Mouse (Mus musculus): ENCODE measurements around the gene Xndc1. TPM values are rescaled to one million over a fixed set of nuclear protein-coding genes. Genes with fewer than 3 reads are reported as not detected.
"Not testable (repeated sequence)": the region's sequence is repeated elsewhere in the genome, so short reads cannot be mapped to it uniquely, and the experiment has no call there.

Xndc1 gene
- 33.9 and 39.0 TPM in 2 replicates for polyA plus RNA-seq (2015; fragmentation: Nextera tagmentation; extraction: Ambion mirVana)

- peak within 1 kb of the TSS; percentile 73 for H3K9ac ChIP-seq
- WGBS = under 1% methylated on average over 56 of the region's 56 CpGs
Observed at GRCm38 (mm10) chr7:102065046-102065891, at the start of gene Xndc1, which contains the start of the genes Rnf121 and Xntrpc. Gene Xndc1, plus strand, starts transcription at chr7:102065511. Gene Rnf121, minus strand, starts transcription at chr7:102065469. Gene Xntrpc, plus strand, starts transcription at chr7:102065713.

GRCm38 (mm10) chr7:102016936-102017335, 48.4 kb upstream of the Xndc1 start:
- H3K9ac ChIP-seq = no peak overlapping the region
- ATAC-seq (replicated peaks; ENCODE audit: low FRiP score) = no peak
- H3K36me3 ChIP-seq = peaks cover 98% of the 10 kb centered on the region
- WGBS = 83% methylated on average over 4 of the region's 4 CpGs
- no peaks in the 10 kb centered on the region for H3K27me3 ChIP-seq
- H3K4me1 ChIP-seq = no peaks in the 10 kb centered on the region
- no peaks in the 10 kb centered on the region for H3K9me3 ChIP-seq (replicated peaks)
- H3K4me2 ChIP-seq = no peak overlapping the region
- no peak overlapping the region for H3K27ac ChIP-seq
- no peak overlapping the region for H3K4me3 ChIP-seq (replicated peaks)

More at GRCm38 (mm10) chr7:102065046-102065891, at the start of gene Xndc1, which contains the start of the genes Rnf121 and Xntrpc:
- Histone ChIP-seq H3K36me3 (peaks cover 14% of the 10 kb centered on the region; the same call in 1 of the 2 replicates), H3K4me2 (peak within 1 kb of the TSS; percentile 68), H3K4me3 (replicated peaks) (peak within 1 kb of the TSS; percentile 82), H3K27ac (peak within 1 kb of the TSS; percentile 92), H3K27me3 (no peaks in the 10 kb centered on the region), H3K9me3 (replicated peaks) (no peaks in the 10 kb centered on the region), H3K4me1 (peaks cover 35% of the 10 kb centered on the region)
- peak; percentile 99 for ATAC-seq (replicated peaks; ENCODE audit: low FRiP score)

DNA sequence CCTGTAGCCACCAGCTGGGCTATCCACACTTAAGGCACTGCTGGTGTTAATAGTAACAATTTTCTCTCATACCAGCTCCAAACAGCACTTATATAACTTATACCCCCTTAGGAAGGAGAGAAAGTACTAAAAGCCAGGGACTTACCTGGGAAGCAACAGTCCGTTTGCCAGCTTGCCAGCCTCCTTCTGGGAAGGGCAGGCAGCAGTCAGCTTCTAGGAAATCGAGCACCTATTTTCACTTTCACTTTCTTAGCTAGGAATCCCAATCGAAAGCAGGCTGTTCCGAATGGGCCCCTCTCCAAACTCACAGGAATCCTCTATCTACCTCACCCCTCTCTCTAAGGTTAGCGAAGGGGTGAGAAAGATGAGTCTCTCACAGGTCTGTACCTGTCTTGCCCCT, 47.9 kb upstream of the Xndc1 start:
- Histone ChIP-seq H3K36me3 (peaks cover 98% of the 10 kb centered on the region), H3K4me3 (replicated peaks) (no peak overlapping the region), H3K9ac (no peak overlapping the region), H3K27ac (no peak overlapping the region), H3K4me1 (no peaks in the 10 kb centered on the region), H3K4me2 (no peak overlapping the region), H3K9me3 (replicated peaks) (no peaks in the 10 kb centered on the region), H3K27me3 (no peaks in the 10 kb centered on the region)
- ATAC-seq (replicated peaks; ENCODE audit: low FRiP score) = no peak
- WGBS = 80% methylated on average over 5 of the region's 5 CpGs

GRCm38 (mm10) chr7:102018034-102018433, 47.3 kb upstream of the Xndc1 start:
- Histone ChIP-seq H3K4me2 (no peak overlapping the region), H3K9ac (no peak overlapping the region), H3K27ac (peak overlapping the region; percentile 3; the same call in 1 of the 2 replicates), H3K9me3 (replicated peaks) (no peaks in the 10 kb centered on the region), H3K27me3 (no peaks in the 10 kb centered on the region), H3K36me3 (peaks cover 98% of the 10 kb centered on the region), H3K4me1 (no peaks in the 10 kb centered on the region), H3K4me3 (replicated peaks) (no peak overlapping the region)
- WGBS = 70% methylated on average over 7 of the region's 7 CpGs
- ATAC-seq (replicated peaks; ENCODE audit: low FRiP score) = no peak

GRCm38 (mm10) chr7:102018590-102018989, 46.7 kb upstream of the Xndc1 start, which contains the start of gene Il18bp:
Gene Il18bp, minus strand, starts transcription at chr7:102018690.
- no peak within 1 kb of the TSS for H3K4me3 ChIP-seq (replicated peaks)
- H3K36me3 ChIP-seq = peaks cover 98% of the 10 kb centered on the region
- no peak for ATAC-seq (replicated peaks; ENCODE audit: low FRiP score)
- H3K27ac ChIP-seq = peak within 1 kb of the TSS; percentile 3; the same call in 1 of the 2 replicates
- no peaks in the 10 kb centered on the region for H3K9me3 ChIP-seq (replicated peaks)
- WGBS = 84% methylated on average over 3 of the region's 3 CpGs
- no peaks in the 10 kb centered on the region for H3K4me1 ChIP-seq
- no peak within 1 kb of the TSS for H3K9ac ChIP-seq
- H3K4me2 ChIP-seq = no peak within 1 kb of the TSS
- H3K27me3 ChIP-seq = no peaks in the 10 kb centered on the region

DNA sequence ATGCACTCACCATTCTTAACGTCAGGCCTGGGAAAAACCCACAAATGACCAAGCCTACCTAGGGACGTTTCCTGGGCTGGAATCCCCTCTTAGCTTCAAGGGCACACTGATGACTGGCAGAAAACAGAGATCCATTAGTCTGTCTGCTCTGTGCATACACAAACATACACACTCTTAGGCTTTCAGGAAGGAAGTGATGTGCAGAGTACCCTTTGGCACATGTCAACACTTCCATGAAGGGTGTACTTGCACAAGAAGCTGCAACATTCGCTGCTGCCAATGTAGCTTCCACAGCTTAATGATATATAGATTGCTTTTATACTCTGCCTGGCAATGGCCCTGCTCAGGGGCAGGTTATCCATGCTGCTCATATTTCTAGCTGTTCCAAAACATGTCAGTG, 45.9 kb upstream of the Xndc1 start:
- H3K9ac ChIP-seq = no peak overlapping the region
- H3K4me3 ChIP-seq (replicated peaks) = no peak overlapping the region
- no peak for ATAC-seq (replicated peaks; ENCODE audit: low FRiP score)
- H3K27me3 ChIP-seq = no peaks in the 10 kb centered on the region
- peaks cover 97% of the 10 kb centered on the region for H3K36me3 ChIP-seq
- no peaks in the 10 kb centered on the region for H3K9me3 ChIP-seq (replicated peaks)
- no peak overlapping the region for H3K4me2 ChIP-seq
- no peaks in the 10 kb centered on the region for H3K4me1 ChIP-seq
- no peak overlapping the region for H3K27ac ChIP-seq
- whole genome bisulfite sequencing = 68% methylated on average over 3 of the region's 3 CpGs

DNA sequence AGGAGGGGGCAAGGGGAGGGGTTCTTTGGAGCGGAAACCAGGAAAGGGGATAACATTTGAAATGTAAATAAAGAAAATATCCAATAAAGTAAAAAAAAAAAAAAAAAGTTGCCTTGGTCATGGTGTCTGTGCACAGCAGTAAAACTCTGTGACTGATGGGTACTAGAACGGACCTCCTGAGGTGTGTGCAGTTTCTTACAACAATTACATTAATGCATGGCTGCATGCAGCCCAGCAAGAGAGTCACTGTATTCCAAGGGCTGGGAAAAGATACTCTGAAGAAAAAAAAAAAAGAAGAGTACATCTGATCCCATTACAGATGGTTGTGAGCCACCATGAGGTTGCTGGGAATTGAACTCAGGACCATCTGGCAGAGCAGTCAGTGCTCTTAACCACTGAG, 44.4 kb upstream of the Xndc1 start:
- not testable (repeated sequence) for H3K4me2 ChIP-seq; H3K27ac ChIP-seq; H3K9ac ChIP-seq; H3K4me3 ChIP-seq (replicated peaks); H3K9me3 ChIP-seq (replicated peaks); ATAC-seq (replicated peaks; ENCODE audit: low FRiP score); H3K4me1 ChIP-seq; H3K27me3 ChIP-seq
- 85% methylated on average over 2 of the region's 2 CpGs for WGBS
- peaks cover 92% of the 10 kb centered on the region for H3K36me3 ChIP-seq

- Histone ChIP-seq H3K4me3 (replicated peaks) (no peak overlapping the region), H3K4me2 (no peak overlapping the region), H3K9ac (no peak overlapping the region), H3K36me3 (peaks cover 88% of the 10 kb centered on the region), H3K9me3 (replicated peaks) (no peaks in the 10 kb centered on the region), H3K27ac (no peak overlapping the region), H3K4me1 (no peaks in the 10 kb centered on the region), H3K27me3 (no peaks in the 10 kb centered on the region)
- WGBS = 93% methylated on average over 9 of the region's 9 CpGs
- no peak for ATAC-seq (replicated peaks; ENCODE audit: low FRiP score)
Observed at GRCm38 (mm10) chr7:102023821-102024220, 41.5 kb upstream of the Xndc1 start.

- Histone ChIP-seq H3K4me2 (no peak overlapping the region), H3K9me3 (replicated peaks) (no peaks in the 10 kb centered on the region), H3K9ac (no peak overlapping the region), H3K36me3 (peaks cover 86% of the 10 kb centered on the region), H3K27me3 (no peaks in the 10 kb centered on the region), H3K4me1 (no peaks in the 10 kb centered on the region), H3K4me3 (replicated peaks) (no peak overlapping the region), H3K27ac (no peak overlapping the region)
- no peak for ATAC-seq (replicated peaks; ENCODE audit: low FRiP score)
- WGBS = 87% methylated on average over 2 of the region's 2 CpGs
Observed at GRCm38 (mm10) chr7:102025187-102026119, 39.9 kb upstream of the Xndc1 start.

GRCm38 (mm10) chr7:102034904-102035303, 30.4 kb upstream of the Xndc1 start:
- Histone ChIP-seq H3K4me3 (replicated peaks) (no peak overlapping the region), H3K9me3 (replicated peaks) (no peaks in the 10 kb centered on the region), H3K4me2 (no peak overlapping the region), H3K4me1 (no peaks in the 10 kb centered on the region), H3K36me3 (peaks cover 99% of the 10 kb centered on the region), H3K27ac (no peak overlapping the region), H3K27me3 (no peaks in the 10 kb centered on the region), H3K9ac (no peak overlapping the region)
- WGBS = 97% methylated on average over 1 of the region's 1 CpGs
- ATAC-seq (replicated peaks; ENCODE audit: low FRiP score) = no peak

- H3K4me3 ChIP-seq (replicated peaks) = no peak overlapping the region
- no peak for ATAC-seq (replicated peaks; ENCODE audit: low FRiP score)
- H3K36me3 ChIP-seq = peaks cover 100% of the 10 kb centered on the region
- H3K27ac ChIP-seq = no peak overlapping the region
- no peaks in the 10 kb centered on the region for H3K27me3 ChIP-seq
- no peak overlapping the region for H3K4me2 ChIP-seq
- H3K9ac ChIP-seq = no peak overlapping the region
- no peaks in the 10 kb centered on the region for H3K4me1 ChIP-seq
- no peaks in the 10 kb centered on the region for H3K9me3 ChIP-seq (replicated peaks)
- 91% methylated on average over 2 of the region's 2 CpGs for WGBS
Observed at GRCm38 (mm10) chr7:102035534-102035933, 29.8 kb upstream of the Xndc1 start.

GRCm38 (mm10) chr7:102037318-102037717, 28.0 kb upstream of the Xndc1 start:
- WGBS = 88% methylated on average over 3 of the region's 3 CpGs
- no peaks in the 10 kb centered on the region for H3K27me3 ChIP-seq
- H3K4me2 ChIP-seq = no peak overlapping the region
- H3K36me3 ChIP-seq = peaks cover 97% of the 10 kb centered on the region
- H3K9me3 ChIP-seq (replicated peaks) = no peaks in the 10 kb centered on the region
- no peak overlapping the region for H3K9ac ChIP-seq
- no peak overlapping the region for H3K27ac ChIP-seq
- no peak overlapping the region for H3K4me3 ChIP-seq (replicated peaks)
- no peak for ATAC-seq (replicated peaks; ENCODE audit: low FRiP score)
- H3K4me1 ChIP-seq = no peaks in the 10 kb centered on the region

All from kidney, embryonic 15.5 days (tissue).